Mouse (Mus musculus) left cerebral cortex, adult 8-10 months (tissue): ENCODE data around the gene Tmem69. TPM values are rescaled to one million over a fixed set of nuclear protein-coding genes. Genes with fewer than 3 reads are reported as not detected.
A peak's percentile ranks its signal among the peaks of the same experiment; 100 is the strongest.

Experiments used
- DNase-seq, 2 experiments: peaks; one replicate each; pipeline ENCODE4 v3.0.0; 2022; ENCODE audit warnings: low spot score in 2 of 2
- total RNA-seq, 4 experiments: library from RNA; stranded (reverse); gene quantifications; 2 replicates each; pipeline ENCODE4 v1.2.4; 2022

Gene Tmem69
- 10 to 100 TPM; 10.1 to 12.8 (median 12.0) TPM for total RNA-seq

DNA sequence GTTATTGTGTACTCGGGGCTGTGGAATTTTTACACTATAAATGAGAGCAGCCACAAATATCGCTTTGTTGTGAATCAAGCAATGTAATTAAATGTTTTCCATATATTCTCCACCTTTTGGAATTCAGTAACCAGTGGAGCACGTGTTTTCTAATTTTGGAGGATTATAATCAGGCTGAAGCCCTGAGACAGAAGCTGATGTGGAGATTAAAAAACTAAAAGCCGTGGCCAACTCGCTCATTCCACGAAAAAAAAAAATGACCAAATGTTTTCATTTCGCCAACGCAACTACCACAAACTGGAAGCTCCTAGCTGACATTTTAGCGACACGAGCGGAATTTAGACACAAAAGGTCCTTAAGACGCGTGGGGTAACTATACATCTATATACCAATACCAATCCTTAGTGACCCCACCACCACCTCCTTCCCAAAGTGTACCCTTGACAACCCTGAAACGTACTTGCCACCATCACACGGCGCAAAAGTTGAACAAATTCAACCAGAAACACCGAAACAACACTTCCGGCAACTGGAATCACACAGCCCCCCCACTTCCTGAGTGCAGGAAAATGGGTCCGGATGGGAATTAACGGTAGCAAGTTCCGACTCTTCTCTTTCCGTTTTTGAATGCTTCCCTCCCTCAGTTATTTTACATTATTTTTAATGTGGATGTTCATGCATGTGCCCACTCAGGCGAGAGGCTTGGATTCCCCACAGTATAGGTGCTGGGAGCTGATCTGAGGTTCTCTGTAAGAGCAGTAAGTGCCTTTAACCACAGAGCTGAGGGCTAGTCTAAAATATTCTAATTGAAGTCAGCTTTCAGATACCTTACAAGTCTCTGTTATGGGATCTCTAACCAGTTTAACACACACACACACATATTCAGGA, at the start of gene Tmem69:
Gene Tmem69, minus strand, starts transcription at position 524 of the 888 bp plus-strand sequence.
- DNase-seq, result peak; percentile 64 to 72

- DNase-seq, result peak; percentile 77 to 89
Measured at GRCm38 (mm10) chr4:116596978-116597881, 41.5 kb upstream of the Tmem69 start.

- no peak for DNase-seq
Measured at GRCm38 (mm10) chr4:116596379-116596778, 40.6 kb upstream of the Tmem69 start, which contains the start of gene Ccdc17. Gene Ccdc17, plus strand, starts transcription at chr4:116596654.

- DNase-seq, result no peak
Measured at GRCm38 (mm10) chr4:116595793-116596192, 40.1 kb upstream of the Tmem69 start.

- DNase-seq, result no peak
Measured at GRCm38 (mm10) chr4:116558151-116558882, 2.6 kb upstream of the Tmem69 start.

GRCm38 (mm10) chr4:116557306-116558121, 1.8 kb upstream of the Tmem69 start, which contains the start of gene Gpbp1l1:
Gene Gpbp1l1, plus strand, starts transcription at chr4:116557658.
- peak; percentile 97 for DNase-seq

DNA sequence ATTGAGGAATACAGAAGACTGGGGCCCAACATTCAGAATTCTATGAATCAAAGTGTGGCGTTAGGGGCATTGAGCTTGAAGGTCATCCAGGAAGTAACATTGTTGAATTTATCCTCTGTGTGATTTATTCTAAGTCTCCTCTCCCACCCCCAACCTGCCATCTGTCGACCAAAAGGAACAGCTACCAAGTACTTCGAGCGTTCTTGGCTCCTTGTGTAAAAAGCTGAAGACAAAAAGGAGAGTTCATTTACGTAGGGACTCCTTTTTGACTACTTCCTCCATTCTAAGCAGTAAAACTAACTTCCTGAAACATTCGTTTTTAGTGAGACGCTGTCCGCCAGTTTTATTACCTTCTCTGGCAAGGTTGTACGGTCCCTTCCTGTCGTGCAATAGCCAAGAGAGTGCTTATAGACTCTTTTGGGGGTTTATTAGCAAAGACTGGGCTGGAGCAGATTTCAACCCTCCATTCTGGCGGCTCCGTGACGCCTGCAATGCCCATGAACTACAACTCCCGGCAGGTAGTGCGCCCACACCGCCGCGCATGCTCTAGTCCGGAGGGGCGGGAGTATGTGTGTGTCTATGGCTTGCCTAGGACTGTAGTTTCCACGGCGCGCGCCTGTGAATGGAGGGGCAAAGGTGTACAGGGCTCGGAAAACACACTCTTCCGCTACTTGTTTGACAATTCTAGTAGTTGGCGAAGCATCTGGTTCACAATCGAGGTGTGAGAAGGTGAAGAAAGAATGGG, 997 bp upstream of the Tmem69 start:
- DNase-seq, result peak; percentile 87 to 95

DNA sequence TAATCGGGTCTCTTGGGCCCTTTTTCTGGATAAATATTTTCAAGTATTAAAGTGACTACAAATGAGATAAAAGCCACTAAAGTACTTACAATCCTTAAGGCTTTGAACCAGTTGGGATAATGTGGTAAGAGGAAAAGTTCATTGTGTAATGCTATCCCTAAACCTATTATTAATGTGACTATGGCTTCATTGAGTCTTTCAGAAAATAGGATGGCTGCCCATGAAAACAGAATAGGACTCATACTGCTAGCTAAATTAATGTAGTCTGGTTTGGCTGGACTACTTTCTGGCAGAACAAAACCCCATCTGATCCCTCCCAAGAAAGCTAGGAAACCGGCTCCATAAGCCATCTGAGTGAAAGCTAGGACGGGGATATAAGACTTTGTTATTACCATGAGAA, 2.7 kb downstream of the Tmem69 start:
- DNase-seq, result no peak

DNA sequence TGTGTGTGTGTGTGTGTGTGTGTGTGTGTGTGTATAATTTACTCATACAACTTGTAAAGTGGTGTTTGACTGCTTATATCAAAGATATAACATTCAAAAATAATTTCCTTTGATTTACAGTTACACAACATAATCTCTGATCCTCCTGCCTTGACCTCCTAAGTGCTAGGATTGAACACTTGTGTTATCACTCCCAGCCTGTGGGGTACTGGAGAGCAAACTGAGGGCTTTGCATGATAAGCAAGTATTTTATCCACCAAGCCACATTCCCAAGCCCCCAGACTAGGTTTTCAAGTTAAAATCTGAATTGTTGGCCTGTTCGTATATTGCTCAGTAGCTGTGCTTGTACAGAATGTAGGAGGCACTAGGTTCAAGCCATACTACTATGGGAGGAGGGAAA, 5.3 kb downstream of the Tmem69 start:
- DNase-seq, result no peak

- no peak for DNase-seq
Measured at GRCm38 (mm10) chr4:116537737-116538136, 18.0 kb downstream of the Tmem69 start.

- no peak for DNase-seq
Measured at GRCm38 (mm10) chr4:116536351-116536750, 19.4 kb downstream of the Tmem69 start.

DNA sequence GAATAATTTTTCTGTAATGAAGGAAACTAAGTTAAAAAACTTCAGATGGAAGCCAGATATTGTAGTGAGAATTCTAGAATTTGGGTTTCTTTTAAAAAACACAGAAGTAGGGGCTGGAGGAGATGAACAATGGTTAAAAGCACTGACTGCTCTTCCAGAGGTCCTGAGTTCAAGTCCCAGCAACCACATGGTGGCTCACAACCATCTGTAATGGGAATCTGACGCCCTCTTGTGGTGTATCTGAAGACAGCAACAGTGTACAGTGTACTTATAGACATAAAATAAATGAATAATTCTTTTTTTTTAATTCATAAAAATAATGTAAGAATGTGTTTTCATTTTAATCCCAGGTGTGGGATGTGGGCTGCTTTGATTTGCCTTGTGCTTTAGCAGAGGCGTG, 24.6 kb downstream of the Tmem69 start:
- no peak for DNase-seq

- DNase-seq, result peak; percentile 83 to 93
Measured at GRCm38 (mm10) chr4:116507425-116508218, 48.1 kb downstream of the Tmem69 start, which contains the start of gene Ipp. Gene Ipp, plus strand, starts transcription at chr4:116507549.

GRCm38 (mm10) chr4:116506886-116507424, 48.8 kb downstream of the Tmem69 start:
- DNase-seq, result peak; percentile 3 to 14
